ENCODE assay signal across 16 mouse cellular contexts in genomic region chr6:18907173-18907572, GRCm38 (mm10). TPM values are rescaled to one million over a fixed set of nuclear protein-coding genes. Genes with fewer than 3 reads are reported as not detected.
DNase-seq lines count a peak whose midpoint lies in the region; ATAC-seq and TF ChIP-seq lines count a peak whose summit lies in the region.
"Had no signal": no experiment of that assay in that cellular context is flagged by ENCODE, and none has a peak within 500 bp of the region (broad histone marks: within the 10 kb centered on the region; RNA-seq: fewer than 3 reads in every experiment).

No protein-coding gene starts in this region.

- H3K4me2 ChIP-seq in embryonic facial prominence, embryonic 11.5 days (ENCODE audit: low read depth, low read length) = no peak overlapping the region
- no peak overlapping the region for H3K4me2 ChIP-seq in CH12.LX (ENCODE audit: insufficient read depth, low read depth, poor library complexity, severe bottlenecking)

- H3K9ac ChIP-seq in embryonic facial prominence, embryonic 11.5 days (replicated peaks; ENCODE audit: low read length) = no peak overlapping the region
- H3K9ac ChIP-seq in CH12.LX (ENCODE audit: insufficient read depth, low read depth) = no peak overlapping the region

- TF ChIP-seq EP300 in CH12.LX (IDR thresholded peaks at IDR 0.05; ENCODE audit: low read length) = no peak

- in situ Hi-C loops in CH12.LX (cut with MboI; ENCODE audit: low pct_ligation_motif_present, low pct_unique_long_range_greater_than_20kb, low sequenced_read_pairs) = no loop called here

- TF ChIP-seq CTCF in layer of hippocampus, adult 2 months (conservative IDR thresholded peaks at IDR 0.05) = peak; percentile 82
- peak in 1 of 2 experiments; percentile 46; a peak in 2 of 4 replicates for TF ChIP-seq CTCF in CH12.LX (conservative IDR thresholded peaks at IDR 0.05 in 1 of 2, IDR thresholded peaks at IDR 0.05 in 1 of 2; ENCODE audit: low read depth in 2 of 2, low read length in 2 of 2)
- TF ChIP-seq CTCF in brain, embryonic 14.5 days (IDR thresholded peaks at IDR 0.05; ENCODE audit: borderline replicate concordance, extremely low read depth, insufficient read depth, insufficient read length) = peak; percentile 21; the same call in 1 of the 2 replicates

- H3K9me3 ChIP-seq in embryonic facial prominence, embryonic 11.5 days (replicated peaks; ENCODE audit: control insufficient read depth, low read length) = no peaks in the 10 kb centered on the region
- no peaks in the 10 kb centered on the region for H3K9me3 ChIP-seq in embryonic facial prominence, embryonic 10.5 days
- no peaks in the 10 kb centered on the region for H3K9me3 ChIP-seq in CH12.LX (replicated peaks; ENCODE audit: low read length)

- no peak for TF ChIP-seq POLR2A in CH12.LX (IDR thresholded peaks at IDR 0.05; ENCODE audit: low read depth, low read length)
- TF ChIP-seq POLR2A in brain, embryonic 14.5 days (IDR thresholded peaks at IDR 0.05; ENCODE audit: borderline replicate concordance, extremely low read depth, insufficient read depth, insufficient read length, poor library complexity, severe bottlenecking) = no peak

- no peak overlapping the region for H3K27ac ChIP-seq in embryonic facial prominence, embryonic 11.5 days (replicated peaks; ENCODE audit: low read depth, low read length)
- H3K27ac ChIP-seq in embryonic facial prominence, embryonic 10.5 days (replicated peaks) = no peak overlapping the region
- H3K27ac ChIP-seq in layer of hippocampus, adult 2 months = no peak overlapping the region
- H3K27ac ChIP-seq in CH12.LX (ENCODE audit: insufficient read depth, low read depth) = no peak overlapping the region

- H3K36me3 ChIP-seq in embryonic facial prominence, embryonic 11.5 days (replicated peaks; ENCODE audit: control insufficient read depth, insufficient read depth, low read depth, low read length) = no peaks in the 10 kb centered on the region
- H3K36me3 ChIP-seq in embryonic facial prominence, embryonic 10.5 days (replicated peaks) = no peaks in the 10 kb centered on the region
- H3K36me3 ChIP-seq in CH12.LX (replicated peaks in 1 of 2; ENCODE audit: control insufficient read depth in 1 of 2, insufficient read depth in 1 of 2, low read length in 1 of 2) = no peaks in the 10 kb centered on the region

- H3K27me3 ChIP-seq in embryonic facial prominence, embryonic 11.5 days (ENCODE audit: control insufficient read depth, insufficient read depth, low read length) = no peaks in the 10 kb centered on the region
- H3K27me3 ChIP-seq in embryonic facial prominence, embryonic 10.5 days (replicated peaks; ENCODE audit: low read depth, poor library complexity, severe bottlenecking) = no peaks in the 10 kb centered on the region
- H3K27me3 ChIP-seq in CH12.LX (replicated peaks) = no peaks in the 10 kb centered on the region

- no peaks in the 10 kb centered on the region for H3K79me2 ChIP-seq in CH12.LX (replicated peaks; ENCODE audit: control insufficient read depth, extremely low read depth, insufficient read depth, poor library complexity, severe bottlenecking)

- peak; percentile 62 for TF ChIP-seq RAD21 in CH12.LX (IDR thresholded peaks at IDR 0.05; ENCODE audit: low read depth, low read length)

- peak; percentile 7 for DNase-seq in embryonic facial prominence, embryonic 11.5 days (ENCODE audit: low spot score)
- no peak for DNase-seq in embryonic facial prominence, embryonic 10.5 days (ENCODE audit: low spot score)
- DNase-seq in layer of hippocampus, adult 2 months (ENCODE audit: low spot score in 2 of 2) = peak in 1 of 2 experiments; percentile 25
- no peak for DNase-seq in layer of hippocampus, adult 11-12 months (ENCODE audit: low spot score)
- peak; percentile 4 for DNase-seq in CH12.LX (ENCODE audit: extremely low read depth)
- DNase-seq in brain, embryonic 14.5 days (ENCODE audit: low read depth) = peak; percentile 55
- DNase-seq in yolk sac, embryonic 10.5 days (ENCODE audit: low spot score) = no peak
- DNase-seq: adrenal gland, postnatal 14 days; cerebellum, adult 18-20 months; kidney, postnatal 10 days; lung, adult 2 months had no signal

- no peaks in the 10 kb centered on the region for H3K4me1 ChIP-seq in embryonic facial prominence, embryonic 11.5 days (ENCODE audit: control insufficient read depth, insufficient read depth, low read length)
- no peaks in the 10 kb centered on the region for H3K4me1 ChIP-seq in embryonic facial prominence, embryonic 10.5 days
- H3K4me1 ChIP-seq in CH12.LX (ENCODE audit: control insufficient read depth in 1 of 2, insufficient read depth in 2 of 2) = no peaks in the 10 kb centered on the region

- H3K4me3 ChIP-seq in embryonic facial prominence, embryonic 11.5 days (ENCODE audit: low read depth, low read length) = no peak overlapping the region
- H3K4me3 ChIP-seq in embryonic facial prominence, embryonic 10.5 days = no peak overlapping the region
- no peak overlapping the region for H3K4me3 ChIP-seq in layer of hippocampus, adult 2 months
- H3K4me3 ChIP-seq in CH12.LX (replicated peaks in 1 of 3; ENCODE audit: low read depth in 2 of 3, low read length in 2 of 3, poor library complexity in 1 of 3) = no peak overlapping the region

- ATAC-seq in embryonic facial prominence, embryonic 11.5 days (replicated peaks; ENCODE audit: insufficient number of reproducible peaks, low FRiP score, low TSS enrichment, low read depth) = no peak
- ATAC-seq: CD4-positive, CD25-positive, alpha-beta regulatory T cell, adult 4 months had no signal

- dilution Hi-C loops in CH12.LX (cut with MboI; ENCODE audit: extremely low pct_ligation_motif_present, extremely low pct_unique_long_range_greater_than_20kb, low sequenced_read_pairs) = no loop called here

- WGBS in embryonic facial prominence, embryonic 11.5 days = 89% methylated on average over 2 of the region's 2 CpGs
- WGBS in embryonic facial prominence, embryonic 10.5 days = 91% methylated on average over 2 of the region's 2 CpGs

TF ChIP-seq in CH12.LX, 34 proteins besides CTCF, POLR2A, EP300 and RAD21:
- TF ChIP-seq SMC3 (IDR thresholded peaks at IDR 0.05; ENCODE audit: low read depth, low read length) = peak; percentile 22; the same call in 1 of the 2 replicates
- no peak for TF ChIP-seq UBTF (IDR thresholded peaks at IDR 0.05; ENCODE audit: low read depth, low read length)

RNA-seq across cellular contexts. Expression of gene Ankrd7, which starts 41.1 kb away (rescaled TPM):
- polyA plus RNA-seq in embryonic facial prominence, embryonic 11.5 days (2014; fragmentation: Nextera tagmentation; extraction: Ambion mirVana) = not detected in 2 replicates
- polyA plus RNA-seq in embryonic facial prominence, embryonic 10.5 days (2016; fragmentation: Nextera tagmentation; extraction: Ambion mirVana) = 0.38 and 0.87 TPM in 2 replicates
- total RNA-seq in layer of hippocampus, adult 2 months (2021) = not detected
- total RNA-seq in CH12.LX (2012; rRNA removed) = not detected in 2 replicates
- total RNA-seq in CH12.LX (2014; rRNA removed) = 0.34 TPM in 1 of 2 replicates, not detected in the other
- 0.20 TPM in 1 of 2 replicates, not detected in the other for polyA plus RNA-seq in CH12.LX (2012; ENCODE audit: insufficient read length, low read depth)
- 0.09 TPM in 1 of 2 replicates, not detected in the other for polyA plus RNA-seq in brain, embryonic 14.5 days (2012; rRNA removed)
- total RNA-seq: adrenal gland, postnatal 14 days; megakaryocyte-erythroid progenitor cell, adult 5-6 weeks had no signal
- polyA plus RNA-seq: gonadal fat pad, adult 2 months; heart, embryonic 16.5 days; lung, adult 2 months; spleen, adult 2 months had no signal

RNA-seq across cellular contexts. Expression of gene Lsm8, which starts 58.8 kb away (rescaled TPM):
- polyA plus RNA-seq in embryonic facial prominence, embryonic 11.5 days (2014; fragmentation: Nextera tagmentation; extraction: Ambion mirVana) = 231 and 244 TPM in 2 replicates
- polyA plus RNA-seq in embryonic facial prominence, embryonic 10.5 days (2016; fragmentation: Nextera tagmentation; extraction: Ambion mirVana) = 242 and 251 TPM in 2 replicates
- total RNA-seq in layer of hippocampus, adult 2 months (2021) = 10 to 100 TPM; 39.0 to 39.5 TPM
- total RNA-seq in CH12.LX (2012; rRNA removed) = 75.7 and 91.1 TPM in 2 replicates
- 211 and 216 TPM in 2 replicates for total RNA-seq in CH12.LX (2014; rRNA removed)
- polyA plus RNA-seq in CH12.LX (2012; ENCODE audit: insufficient read length, low read depth) = 96.3 and 107 TPM in 2 replicates
- 75.8 and 133 TPM in 2 replicates for polyA plus RNA-seq in brain, embryonic 14.5 days (2012; rRNA removed)

Comparison
In these comparisons a context has a peak if more than half of its experiments do, and no peak if none do; other contexts are left out.
1. DNase-seq: peak in embryonic facial prominence, embryonic 11.5 days (single experiment), CH12.LX (single experiment) and brain, embryonic 14.5 days (single experiment); none in embryonic facial prominence, embryonic 10.5 days (single experiment), layer of hippocampus, adult 11-12 months (single experiment) and yolk sac, embryonic 10.5 days (single experiment).